Mouse (Mus musculus) forebrain, postnatal 0 days (tissue): ENCODE measurements around the gene Btbd9. TPM values are rescaled to one million over a fixed set of nuclear protein-coding genes. Genes with fewer than 3 reads are reported as not detected.

ENCODE experiments used
- ATAC-seq: fragments of 200-750 bp; cut with Nextera tagmentation; 2 replicates; pipeline ENCODE4 v1.8.0; 2017; ENCODE audit warnings: mild to moderate bottlenecking, moderate library complexity
- DNase-seq: peaks from one replicate; pipeline ENCODE4 v3.0.0-alpha.2; 2015
- H3K27ac ChIP-seq: fragments of 300-500 bp; sonication (generic); 2 replicates; pipeline ENCODE4 v1.5.1; 2014; ENCODE audit warnings: low read depth, mild to moderate bottlenecking, antibody characterized with exemption, low read length, moderate library complexity, mixed read lengths
- H3K27me3 ChIP-seq: fragments of 300-500 bp; sonication (generic); 2 replicates; pipeline ENCODE4 v1.6.1; 2014; ENCODE audit warnings: mild to moderate bottlenecking, low read length, mixed read lengths; ENCODE audit not compliant: insufficient read depth
- H3K36me3 ChIP-seq: fragments of 300-500 bp; sonication (generic); 2 replicates; pipeline ENCODE4 v1.6.1; 2014; ENCODE audit warnings: mild to moderate bottlenecking, moderate library complexity; ENCODE audit not compliant: insufficient read depth
- H3K4me1 ChIP-seq: fragments of 300-500 bp; sonication (generic); 2 replicates; pipeline ENCODE4 v1.6.1; 2014; ENCODE audit warnings: antibody characterized with exemption; ENCODE audit not compliant: insufficient read depth
- H3K4me2 ChIP-seq: fragments of 300-500 bp; sonication (generic); 2 replicates; pipeline ENCODE4 v1.6.1; 2014; ENCODE audit warnings: low read depth, mild to moderate bottlenecking, moderate library complexity
- H3K4me3 ChIP-seq: fragments of 300-500 bp; sonication (generic); 2 replicates; pipeline ENCODE4 v1.5.1; 2014; ENCODE audit warnings: low read depth, low read length, mixed read lengths
- H3K9ac ChIP-seq: fragments of 300-500 bp; sonication (generic); 2 replicates; pipeline ENCODE4 v1.6.1; 2014; ENCODE audit warnings: mild to moderate bottlenecking
- H3K9me3 ChIP-seq: fragments of 300-500 bp; sonication (generic); 2 replicates; pipeline ENCODE4 v1.6.1; 2016; ENCODE audit warnings: low read length
- CTCF ChIP-seq: sonication (generic); IDR thresholded peaks from 2 replicates; pipeline ENCODE4 v1.5.1; 2016; ENCODE audit warnings: antibody characterized with exemption, control low read depth, low read depth
- WGBS: fragments of 180-500 bp; shearing (Covaris S2); extraction: QIAGEN DNeasy Blood & Tissue Kit; methylation state at CpG from one replicate; pipeline ENCODE4 v1.1.7; 2014; 5-methylcytosine and 5-hydroxymethylcytosine counted together
- polyA plus RNA-seq: library from polyadenylated mRNA; unstranded; fragments of >200 nt; fragmentation: Nextera tagmentation; extraction: Ambion mirVana; gene quantifications from 2 replicates; pipeline ENCODE4 v1.2.1, GENCODE M21; 2015
- total RNA-seq: library from RNA; depleted of rRNA; stranded (reverse); fragments of >200 nt; gene quantifications from 2 replicates; pipeline ENCODE4 v1.2.3, GENCODE M21; 2014

Gene Btbd9
- total and polyA plus RNA-seq, 2 experiments from 2014 or later: 63.6 to 149 TPM

DNA sequence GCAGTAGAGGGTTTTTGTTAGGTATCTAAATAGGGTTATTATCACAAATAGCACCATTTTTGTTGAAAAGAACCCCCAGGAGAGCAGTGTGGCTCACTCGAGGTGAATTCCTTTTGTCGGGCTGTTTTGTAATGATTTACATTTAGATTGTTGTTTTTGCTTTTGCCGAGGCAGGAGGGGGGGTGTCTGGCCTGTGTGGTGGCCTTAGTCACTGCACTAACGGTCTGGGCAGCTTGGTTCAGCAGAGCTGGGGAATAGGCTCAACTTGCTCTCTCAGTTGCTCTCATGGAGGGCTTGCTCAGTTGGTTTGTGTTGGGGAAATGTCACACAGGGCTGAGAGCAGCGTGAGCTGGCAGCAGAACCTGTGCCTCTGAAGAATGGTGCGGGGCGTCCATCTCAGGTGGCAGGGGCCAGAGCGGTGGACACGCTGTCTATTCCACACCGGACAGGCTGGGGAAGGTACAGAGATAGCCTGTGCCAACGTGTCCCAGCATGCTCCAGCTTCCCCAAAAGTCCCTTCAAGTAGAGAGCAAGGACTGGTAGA is 385.1 kb downstream of the Btbd9 start:
- ATAC-seq: no peak
- no peak overlapping the region for H3K4me3 ChIP-seq
- peaks cover 33% of the 10 kb centered on the region for H3K4me1 ChIP-seq

DNA sequence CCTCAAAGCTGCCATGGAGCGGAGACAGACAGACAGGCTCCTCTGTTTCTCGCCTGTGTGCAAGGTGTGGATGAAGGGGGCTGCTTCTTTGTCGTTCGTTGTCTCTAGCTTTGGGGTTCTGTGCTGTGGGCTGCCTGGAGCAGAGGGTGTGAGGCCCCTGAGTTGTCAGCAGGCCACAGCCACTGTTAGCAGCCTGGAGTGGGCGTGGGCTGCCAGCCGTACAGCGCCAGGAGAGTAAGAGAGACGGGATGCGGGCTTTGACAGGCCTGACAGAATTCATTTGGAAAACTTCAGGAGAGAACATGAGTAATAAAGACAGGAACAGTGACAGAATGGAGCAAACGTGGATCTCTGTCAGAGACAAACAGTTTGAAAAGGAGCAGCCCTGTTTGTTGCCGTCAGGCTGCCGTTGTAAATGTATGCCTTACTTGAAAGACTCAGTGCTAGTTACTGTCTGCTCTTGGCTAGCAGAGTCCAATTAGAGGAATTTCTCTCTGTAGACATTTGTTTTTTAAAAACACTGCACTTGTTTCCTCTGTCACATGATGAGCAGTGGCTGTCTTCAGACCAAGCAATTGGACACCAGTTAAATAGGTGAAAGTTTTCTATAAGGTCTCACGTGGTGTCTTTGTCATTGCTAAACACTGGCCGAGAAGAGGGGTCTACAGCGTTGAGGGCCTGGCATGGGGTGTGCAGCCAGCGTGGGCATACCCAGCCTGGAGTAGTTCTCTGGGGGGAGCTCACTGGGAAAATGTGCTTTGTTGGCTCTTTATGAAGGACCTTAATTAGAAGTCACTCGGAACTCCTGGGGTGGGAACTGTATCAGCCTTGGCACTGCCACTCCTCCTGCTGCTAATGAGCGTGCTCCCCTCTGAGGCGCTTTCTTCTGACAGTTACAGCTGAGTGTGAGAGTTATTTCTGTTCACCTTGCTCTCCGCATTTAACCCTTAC is 388.0 kb downstream of the Btbd9 start:
- H3K9me3 ChIP-seq: no peaks in the 10 kb centered on the region
- no peak overlapping the region for H3K4me3 ChIP-seq
- ATAC-seq: peak; percentile 86
- H3K36me3 ChIP-seq: peaks cover 3% of the 10 kb centered on the region; the same call in 1 of the 2 replicates
- DNase-seq: peak; percentile 74
- H3K27me3 ChIP-seq: no peaks in the 10 kb centered on the region
- peaks cover 25% of the 10 kb centered on the region for H3K4me1 ChIP-seq
- H3K27ac ChIP-seq: peak overlapping the region; percentile 80
- 7% methylated on average over 20 of the region's 20 CpGs for WGBS
- no peak for TF ChIP-seq CTCF
- peak overlapping the region; percentile 32 for H3K4me2 ChIP-seq
- H3K9ac ChIP-seq: 0 out of 2 replicates have a peak overlapping the region, but pooled peaks have one; percentile 4

More for the DNA sequence above, 385.1 kb downstream of the Btbd9 start:
- Histone ChIP-seq H3K36me3 (peaks cover 4% of the 10 kb centered on the region; the same call in 1 of the 2 replicates), H3K4me2 (no peak overlapping the region), H3K27me3 (no peaks in the 10 kb centered on the region), H3K9me3 (no peaks in the 10 kb centered on the region), H3K9ac (no peak overlapping the region), H3K27ac (no peak overlapping the region)
- TF ChIP-seq CTCF: no peak
- DNase-seq: no peak
- WGBS: 65% methylated on average over 11 of the region's 11 CpGs

DNA sequence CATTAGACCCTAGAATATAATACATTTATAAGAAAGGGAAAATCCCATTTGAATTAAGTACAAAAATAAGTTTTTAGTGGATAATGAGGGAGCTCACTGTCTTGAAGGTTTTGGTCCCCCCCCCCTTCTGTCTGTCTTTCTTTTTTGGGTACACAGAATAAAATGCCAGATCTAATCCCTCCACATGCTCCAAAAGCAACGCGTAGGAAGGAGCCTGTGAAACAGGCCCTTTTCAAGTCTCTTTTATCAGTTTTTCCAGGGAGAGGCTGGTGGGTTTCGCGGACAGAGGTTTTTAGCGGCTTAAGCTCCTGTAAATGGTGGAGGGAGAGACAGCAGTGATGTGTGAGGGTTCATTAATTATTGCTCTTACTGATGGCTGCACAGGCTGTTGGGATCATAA is 388.7 kb downstream of the Btbd9 start:
- Histone ChIP-seq H3K4me3 (no peak overlapping the region), H3K27me3 (no peaks in the 10 kb centered on the region), H3K4me2 (0 out of 2 replicates have a peak overlapping the region, but pooled peaks have one; percentile 32), H3K9ac (0 out of 2 replicates have a peak overlapping the region, but pooled peaks have one; percentile 4), H3K36me3 (no peaks in the 10 kb centered on the region), H3K4me1 (peaks cover 25% of the 10 kb centered on the region), H3K27ac (peak overlapping the region; percentile 80), H3K9me3 (no peaks in the 10 kb centered on the region)
- ATAC-seq: no peak
- 14% methylated on average over 5 of the region's 5 CpGs for WGBS
- peak; percentile 35 for DNase-seq
- TF ChIP-seq CTCF: no peak

DNA sequence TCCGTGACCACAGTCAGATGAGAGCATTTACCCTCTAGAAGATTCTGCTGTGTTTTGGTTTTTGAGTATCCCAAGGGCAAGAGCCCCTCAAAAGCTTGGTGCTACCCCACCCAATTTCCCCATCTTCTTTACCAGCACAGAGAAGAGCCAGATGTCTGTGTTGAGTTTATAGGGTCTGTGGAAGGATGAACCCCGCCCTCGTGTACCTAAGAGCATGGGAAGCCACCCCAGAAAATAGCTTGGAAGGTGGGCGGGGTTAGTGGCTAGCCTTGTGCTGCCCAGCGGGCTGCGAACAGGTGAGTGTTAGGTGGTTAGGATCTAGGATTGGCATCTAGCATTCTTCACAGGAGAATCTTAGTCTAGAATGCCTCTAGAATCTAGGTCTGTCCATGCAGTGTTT is 389.1 kb downstream of the Btbd9 start:
- H3K27me3 ChIP-seq: no peaks in the 10 kb centered on the region
- peak overlapping the region; percentile 59 for H3K27ac ChIP-seq
- TF ChIP-seq CTCF: no peak
- no peaks in the 10 kb centered on the region for H3K36me3 ChIP-seq
- no peak overlapping the region for H3K4me2 ChIP-seq
- WGBS: 80% methylated on average over 6 of the region's 6 CpGs
- H3K9ac ChIP-seq: no peak overlapping the region
- no peaks in the 10 kb centered on the region for H3K9me3 ChIP-seq
- ATAC-seq (no peak), DNase-seq (no peak)
- H3K4me1 ChIP-seq: peaks cover 25% of the 10 kb centered on the region
- no peak overlapping the region for H3K4me3 ChIP-seq

DNA sequence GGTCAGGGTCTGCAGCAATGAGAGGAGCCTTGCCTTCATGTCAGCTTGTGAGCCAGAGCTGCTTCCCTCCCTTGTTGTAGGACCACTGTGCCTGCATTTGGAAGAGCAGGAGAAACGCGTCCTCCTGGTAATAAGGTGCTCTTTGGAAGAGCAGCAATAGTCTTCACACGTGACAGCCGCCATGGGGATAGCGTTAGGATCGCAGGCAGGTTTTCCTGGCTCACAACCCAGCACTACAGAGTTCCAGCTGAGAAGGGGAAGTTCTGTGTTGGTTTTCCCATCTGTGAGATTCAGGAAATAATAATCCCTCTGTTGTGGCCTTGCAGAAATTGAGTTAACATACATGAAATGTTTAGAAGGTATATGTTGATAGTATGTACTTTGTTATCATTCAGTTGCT is 392.7 kb downstream of the Btbd9 start:
- Histone ChIP-seq H3K9me3 (no peaks in the 10 kb centered on the region), H3K4me3 (no peak overlapping the region), H3K27me3 (no peaks in the 10 kb centered on the region), H3K9ac (no peak overlapping the region), H3K27ac (no peak overlapping the region), H3K4me1 (peaks cover 14% of the 10 kb centered on the region), H3K36me3 (no peaks in the 10 kb centered on the region), H3K4me2 (no peak overlapping the region)
- DNase-seq (no peak), ATAC-seq (no peak)
- TF ChIP-seq CTCF: no peak
- WGBS: 58% methylated on average over 6 of the region's 6 CpGs

DNA sequence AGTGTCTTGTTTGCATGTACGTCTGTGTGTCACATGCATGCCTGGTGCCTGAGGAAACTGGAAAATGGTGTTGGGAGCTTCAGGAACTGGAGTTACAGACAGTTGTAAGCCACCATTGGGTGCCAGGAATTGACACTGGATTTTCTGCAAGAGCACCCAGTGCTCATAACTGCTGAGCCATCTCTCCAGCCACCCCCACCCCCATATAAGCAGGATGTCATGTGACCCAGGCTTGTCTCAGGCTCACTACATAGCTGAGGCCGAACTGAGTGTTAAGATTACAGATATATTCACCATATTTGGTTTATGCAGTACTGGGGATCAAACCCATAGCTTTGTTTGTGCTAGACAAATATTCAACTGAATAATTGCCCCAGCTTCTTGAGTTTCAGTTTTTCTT is 394.2 kb downstream of the Btbd9 start:
- H3K9ac ChIP-seq: no peak overlapping the region
- WGBS: 90% methylated on average over 2 of the region's 2 CpGs
- DNase-seq: no peak
- no peak overlapping the region for H3K4me3 ChIP-seq
- peaks cover under 1% of the 10 kb centered on the region for H3K4me1 ChIP-seq
- no peak overlapping the region for H3K27ac ChIP-seq
- ATAC-seq: no peak
- no peak overlapping the region for H3K4me2 ChIP-seq
- no peak for TF ChIP-seq CTCF
- H3K36me3 ChIP-seq: no peaks in the 10 kb centered on the region
- H3K9me3 ChIP-seq: no peaks in the 10 kb centered on the region
- no peaks in the 10 kb centered on the region for H3K27me3 ChIP-seq

DNA sequence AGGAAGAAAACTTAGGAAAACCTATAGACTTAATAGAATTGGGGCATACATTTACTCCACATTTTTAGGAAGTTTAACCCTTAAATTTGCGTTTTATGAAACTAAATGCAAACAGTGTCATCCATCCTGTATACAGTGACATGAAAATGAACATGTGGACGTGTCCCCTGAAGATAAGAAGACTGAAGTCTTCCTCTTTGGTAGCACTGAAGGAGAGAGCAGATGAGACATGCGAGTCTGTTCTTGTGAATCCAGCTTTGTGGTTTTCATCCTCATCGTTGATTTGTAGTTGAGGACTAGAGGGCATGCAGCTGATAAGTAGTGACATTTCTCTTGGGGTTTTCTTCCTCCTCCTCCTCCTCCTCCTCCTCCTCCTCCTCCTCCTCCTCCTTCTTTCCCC is 394.7 kb downstream of the Btbd9 start:
- ATAC-seq (no peak), DNase-seq (no peak)
- H3K9ac ChIP-seq: no peak overlapping the region
- no peak for TF ChIP-seq CTCF
- no peak overlapping the region for H3K4me2 ChIP-seq
- no peak overlapping the region for H3K4me3 ChIP-seq
- H3K36me3 ChIP-seq: no peaks in the 10 kb centered on the region
- no peaks in the 10 kb centered on the region for H3K9me3 ChIP-seq
- no peak overlapping the region for H3K27ac ChIP-seq
- WGBS: 93% methylated on average over 4 of the region's 4 CpGs
- H3K4me1 ChIP-seq: no peaks in the 10 kb centered on the region; the same call in 1 of the 2 replicates
- no peaks in the 10 kb centered on the region for H3K27me3 ChIP-seq
